Mouse (Mus musculus) CD4-positive, CD25-positive, alpha-beta regulatory T cell, adult 4 months (primary cell): ENCODE measurements around the gene Dab2. TPM values are rescaled to one million over a fixed set of nuclear protein-coding genes. Genes with fewer than 3 reads are reported as not detected.

Experiments
- polyA plus RNA-seq, 2 experiments: library from polyadenylated mRNA; unstranded; fragments of 100-300 nt; shearing (Covaris generic); gene quantifications; one replicate each; pipeline ENCODE4 v1.2.1; 2017

The Dab2 gene
- polyA plus RNA-seq, 2 experiments from 2014 or later: not detected

Other genes starting within 250 kb of the Dab2 start
- not detected for gene C9, start 145.5 kb downstream of the Dab2 start, polyA plus RNA-seq
- 100 to 1,000 TPM; 684 to 751 TPM for gene Fyb, start 223.1 kb downstream of the Dab2 start, polyA plus RNA-seq